Mouse (Mus musculus): ENCODE data around the gene Dennd5a. TPM values are rescaled to one million over a fixed set of nuclear protein-coding genes. Genes with fewer than 3 reads are reported as not detected.

Gene Dennd5a
- total and polyA plus RNA-seq, 3 experiments, result 33.1 to 78.8 (median 64.4) TPM

GRCm38 (mm10) chr7:109890256-109890655 lies 70.0 kb downstream of the Dennd5a start:
- DNase-seq (ENCODE audit: low read depth, low spot score), result no peak
- H3K27ac ChIP-seq (ENCODE audit: control insufficient read depth, low read depth, low read length), result no peak overlapping the region
- TF ChIP-seq NELFE (IDR thresholded peaks at IDR 0.05; ENCODE audit: low read depth, low read length), result no peak
- no peak for TF ChIP-seq KAT2A (conservative IDR thresholded peaks at IDR 0.05; ENCODE audit: low read depth, low read length)
- no peak for TF ChIP-seq POLR2AphosphoS5 (IDR thresholded peaks at IDR 0.05; ENCODE audit: borderline replicate concordance, low read depth, low read length)
- TF ChIP-seq ZMIZ1 (IDR thresholded peaks at IDR 0.05; ENCODE audit: low read depth, low read length), result no peak
- TF ChIP-seq SIN3A (IDR thresholded peaks at IDR 0.05; ENCODE audit: low read length), result no peak
- no peak for TF ChIP-seq MYC (IDR thresholded peaks at IDR 0.05; ENCODE audit: low read depth, low read length)
- no peak for TF ChIP-seq MAFK (IDR thresholded peaks at IDR 0.05; ENCODE audit: borderline replicate concordance, low read depth, low read length)
- no peak for TF ChIP-seq USF1 (IDR thresholded peaks at IDR 0.05; ENCODE audit: low read depth, low read length)
- TF ChIP-seq MYB (IDR thresholded peaks at IDR 0.05; ENCODE audit: low read depth, low read length), result no peak
- no peak for TF ChIP-seq CTCF (IDR thresholded peaks at IDR 0.05 in 2 of 3, conservative IDR thresholded peaks at IDR 0.05 in 1 of 3; ENCODE audit: control insufficient read depth in 1 of 3, insufficient read depth in 1 of 3, low read depth in 2 of 3, low read length in 3 of 3, poor library complexity in 1 of 3, severe bottlenecking in 1 of 3)
- TF ChIP-seq CHD1 (IDR thresholded peaks at IDR 0.05; ENCODE audit: low read depth, low read length), result no peak
- TF ChIP-seq EP300 (IDR thresholded peaks at IDR 0.05; ENCODE audit: low read depth in 1 of 2, low read length in 2 of 2), result no peak
- no peaks in the 10 kb centered on the region for H3K9me3 ChIP-seq (replicated peaks; ENCODE audit: insufficient read depth, low read length)
- H3K36me3 ChIP-seq (ENCODE audit: control insufficient read depth in 1 of 2, insufficient read depth in 2 of 2, low read length in 2 of 2), result peaks cover 0 to 2% of the 10 kb centered on the region in 2 experiments; a peak in 1 of 4 replicates
- H3K4me1 ChIP-seq (ENCODE audit: control insufficient read depth in 1 of 2, insufficient read depth in 2 of 2, low read length in 2 of 2), result no peaks in the 10 kb centered on the region
- no peak overlapping the region for H3K9ac ChIP-seq (ENCODE audit: control insufficient read depth, low read depth, low read length, poor library complexity, severe bottlenecking)
- no peak overlapping the region for H3K4me3 ChIP-seq (ENCODE audit: control insufficient read depth in 1 of 2, insufficient read depth in 1 of 2, low read depth in 2 of 2, low read length in 2 of 2)
- H3K79me2 ChIP-seq (ENCODE audit: control insufficient read depth, insufficient read depth, low read length, poor library complexity), result no peaks in the 10 kb centered on the region
- H3K27me3 ChIP-seq (ENCODE audit: control insufficient read depth in 1 of 2, insufficient read depth in 2 of 2, low read length in 2 of 2), result no peaks in the 10 kb centered on the region

DNA sequence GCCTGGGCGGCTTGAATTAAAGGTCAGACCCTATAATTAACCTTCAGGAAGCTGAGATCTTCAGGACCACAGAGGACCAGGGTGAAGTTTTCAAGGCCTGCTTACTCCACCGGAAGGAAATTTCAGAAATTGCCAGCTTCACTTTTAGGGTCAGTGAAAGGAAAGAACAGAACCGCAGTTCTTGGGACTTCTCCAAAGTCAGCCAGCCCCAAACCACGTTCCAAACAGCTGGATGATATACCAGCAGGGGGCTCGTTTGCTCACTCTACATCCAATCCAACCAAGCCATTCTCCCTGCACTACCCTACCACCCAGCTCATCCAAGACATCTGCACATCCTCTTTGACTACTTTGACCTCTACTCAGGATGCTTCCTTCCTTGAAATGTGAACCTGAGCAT lies 71.0 kb downstream of the Dennd5a start:
- no peak overlapping the region for H3K4me3 ChIP-seq (ENCODE audit: control insufficient read depth in 1 of 2, insufficient read depth in 1 of 2, low read depth in 2 of 2, low read length in 2 of 2)
- H3K9me3 ChIP-seq (replicated peaks; ENCODE audit: insufficient read depth, low read length), result no peaks in the 10 kb centered on the region
- no peak overlapping the region for H3K9ac ChIP-seq (ENCODE audit: control insufficient read depth, low read depth, low read length, poor library complexity, severe bottlenecking)
- no peak for DNase-seq (ENCODE audit: low read depth, low spot score)
- H3K4me1 ChIP-seq (ENCODE audit: control insufficient read depth in 1 of 2, insufficient read depth in 2 of 2, low read length in 2 of 2), result no peaks in the 10 kb centered on the region
- H3K36me3 ChIP-seq (ENCODE audit: control insufficient read depth in 1 of 2, insufficient read depth in 2 of 2, low read length in 2 of 2), result peaks cover 0 to 2% of the 10 kb centered on the region in 2 experiments; a peak in 1 of 4 replicates
- no peak overlapping the region for H3K27ac ChIP-seq (ENCODE audit: control insufficient read depth, low read depth, low read length)
- no peaks in the 10 kb centered on the region for H3K79me2 ChIP-seq (ENCODE audit: control insufficient read depth, insufficient read depth, low read length, poor library complexity)
- TF ChIP-seq TCF12 (IDR thresholded peaks at IDR 0.05; ENCODE audit: low read depth, low read length) (no peak), TBP (IDR thresholded peaks at IDR 0.05; ENCODE audit: low read depth, low read length) (no peak)
- no peaks in the 10 kb centered on the region for H3K27me3 ChIP-seq (ENCODE audit: control insufficient read depth in 1 of 2, insufficient read depth in 2 of 2, low read length in 2 of 2)

DNA sequence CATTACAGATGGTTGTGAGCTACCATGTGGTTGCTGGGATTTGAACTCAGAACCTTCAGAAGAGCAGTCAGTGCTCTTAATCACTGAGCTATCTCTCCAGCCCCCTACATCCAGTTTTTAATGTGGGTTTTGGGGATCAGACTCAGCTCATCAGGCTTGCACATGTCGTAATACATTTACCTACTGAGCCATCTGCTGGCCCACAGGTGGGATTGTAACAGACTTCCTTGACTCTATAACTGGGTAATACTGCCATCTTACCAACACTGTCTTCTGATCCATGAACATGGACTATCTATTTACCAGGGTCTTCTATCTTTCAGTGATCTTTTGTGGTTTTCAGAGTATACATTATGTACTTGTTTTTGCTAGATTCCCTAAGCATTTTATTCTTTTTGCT lies 74.0 kb downstream of the Dennd5a start:
- no peak overlapping the region for H3K9ac ChIP-seq (ENCODE audit: control insufficient read depth, low read depth, low read length, poor library complexity, severe bottlenecking)
- H3K27ac ChIP-seq (ENCODE audit: control insufficient read depth, low read depth, low read length), result no peak overlapping the region
- no peak overlapping the region for H3K4me3 ChIP-seq (ENCODE audit: control insufficient read depth in 1 of 2, insufficient read depth in 1 of 2, low read depth in 2 of 2, low read length in 2 of 2)
- no peaks in the 10 kb centered on the region for H3K79me2 ChIP-seq (ENCODE audit: control insufficient read depth, insufficient read depth, low read length, poor library complexity)
- no peaks in the 10 kb centered on the region for H3K27me3 ChIP-seq (ENCODE audit: control insufficient read depth in 1 of 2, insufficient read depth in 2 of 2, low read length in 2 of 2)
- no peaks in the 10 kb centered on the region; a peak in 1 of 4 replicates for H3K36me3 ChIP-seq (ENCODE audit: control insufficient read depth in 1 of 2, insufficient read depth in 2 of 2, low read length in 2 of 2)
- no peaks in the 10 kb centered on the region; a peak in 1 of 4 replicates for H3K4me1 ChIP-seq (ENCODE audit: control insufficient read depth in 1 of 2, insufficient read depth in 2 of 2, low read length in 2 of 2)
- H3K9me3 ChIP-seq (replicated peaks; ENCODE audit: insufficient read depth, low read length), result no peaks in the 10 kb centered on the region
- DNase-seq (ENCODE audit: low read depth, low spot score), result peak; percentile 28
- 0 out of 2 replicates have a peak, but pooled peaks have one; percentile 8 for TF ChIP-seq ZC3H11A (IDR thresholded peaks at IDR 0.05; ENCODE audit: low read depth, low read length)
- no peak for TF ChIP-seq CHD2 (IDR thresholded peaks at IDR 0.05; ENCODE audit: low read length)
- TF ChIP-seq GABPA (IDR thresholded peaks at IDR 0.05; ENCODE audit: low read depth, low read length), result no peak
- TF ChIP-seq UBTF (IDR thresholded peaks at IDR 0.05; ENCODE audit: borderline replicate concordance, insufficient read depth, low read depth, low read length), result no peak
- no peak for TF ChIP-seq MYB (IDR thresholded peaks at IDR 0.05; ENCODE audit: low read depth, low read length)
- TF ChIP-seq MEF2A (IDR thresholded peaks at IDR 0.05; ENCODE audit: extremely low read depth, insufficient replicate concordance, low read depth, low read length, poor library complexity, severe bottlenecking), result no peak
- TF ChIP-seq ZMIZ1 (IDR thresholded peaks at IDR 0.05; ENCODE audit: low read depth, low read length), result no peak
- peak in 2 of 3 experiments; percentile 17 to 52; a peak in 2 of 6 replicates for TF ChIP-seq CTCF (IDR thresholded peaks at IDR 0.05 in 2 of 3, conservative IDR thresholded peaks at IDR 0.05 in 1 of 3; ENCODE audit: control insufficient read depth in 1 of 3, insufficient read depth in 1 of 3, low read depth in 2 of 3, low read length in 3 of 3, poor library complexity in 1 of 3, severe bottlenecking in 1 of 3)
- TF ChIP-seq RAD21 (IDR thresholded peaks at IDR 0.05; ENCODE audit: low read depth, low read length), result peak; percentile 45
- TF ChIP-seq ETS1 (IDR thresholded peaks at IDR 0.05; ENCODE audit: low read depth, low read length), result no peak
- no peak for TF ChIP-seq MAZ (IDR thresholded peaks at IDR 0.05; ENCODE audit: low read depth, low read length)
- no peak for TF ChIP-seq NRF1 (IDR thresholded peaks at IDR 0.05; ENCODE audit: insufficient read depth, low read depth, low read length, poor library complexity, severe bottlenecking)
- no peak for TF ChIP-seq POLR2A (IDR thresholded peaks at IDR 0.05; ENCODE audit: control insufficient read depth in 1 of 2, insufficient read depth in 1 of 2, low read depth in 1 of 2, low read length in 2 of 2, poor library complexity in 1 of 2)
- TF ChIP-seq EP300 (IDR thresholded peaks at IDR 0.05; ENCODE audit: low read depth in 1 of 2, low read length in 2 of 2), result no peak
- no peak for TF ChIP-seq HCFC1 (IDR thresholded peaks at IDR 0.05; ENCODE audit: low read depth, low read length)
